Mouse (Mus musculus): ENCODE data around the gene Trim56.

The Trim56 gene

GRCm38 (mm10) chr5:137107670-137108069 lies 8.3 kb downstream of the Trim56 start:
- no peak for DNase-seq

DNA sequence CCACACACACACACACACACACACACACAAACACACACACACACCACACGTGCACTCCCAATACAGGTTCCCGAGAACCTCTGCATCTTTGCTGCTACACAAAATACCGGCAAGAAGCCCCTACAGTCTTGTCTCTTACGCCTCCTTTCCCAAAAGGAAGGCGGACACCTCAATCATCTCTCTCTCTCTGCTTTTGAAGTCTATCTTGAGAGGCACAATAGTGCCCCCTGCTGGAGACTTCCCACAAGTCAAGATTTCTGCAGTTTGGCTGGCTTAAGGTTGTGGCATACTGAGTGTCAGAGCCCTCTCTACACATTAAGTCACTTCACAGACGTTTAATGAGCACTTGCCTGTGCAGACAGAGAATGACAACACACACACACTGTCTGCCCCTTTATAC lies 9.0 kb downstream of the Trim56 start:
- peak; percentile 94 for DNase-seq

DNA sequence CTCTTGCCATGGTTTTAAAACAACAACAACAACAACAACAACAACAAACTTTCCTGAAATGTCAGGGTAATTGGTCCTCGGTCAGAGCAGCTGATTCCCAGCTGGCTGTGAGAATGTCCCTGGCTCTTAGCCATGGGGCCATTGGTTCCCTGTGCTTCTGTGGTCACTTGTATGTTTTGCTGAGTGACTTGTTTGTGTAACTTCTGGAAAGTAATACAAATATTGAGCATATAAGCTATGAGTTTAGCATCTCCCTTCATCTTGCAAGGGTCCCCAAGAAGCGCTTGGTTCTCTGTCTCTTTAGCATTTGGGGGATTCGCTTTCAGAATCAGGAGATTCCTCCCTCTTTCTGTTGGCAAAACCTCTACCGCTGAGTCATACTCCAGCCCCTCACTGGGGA lies 9.6 kb downstream of the Trim56 start:
- peak; percentile 67 for DNase-seq

GRCm38 (mm10) chr5:137103969-137104368 lies 12.0 kb downstream of the Trim56 start:
- no peak for DNase-seq

DNA sequence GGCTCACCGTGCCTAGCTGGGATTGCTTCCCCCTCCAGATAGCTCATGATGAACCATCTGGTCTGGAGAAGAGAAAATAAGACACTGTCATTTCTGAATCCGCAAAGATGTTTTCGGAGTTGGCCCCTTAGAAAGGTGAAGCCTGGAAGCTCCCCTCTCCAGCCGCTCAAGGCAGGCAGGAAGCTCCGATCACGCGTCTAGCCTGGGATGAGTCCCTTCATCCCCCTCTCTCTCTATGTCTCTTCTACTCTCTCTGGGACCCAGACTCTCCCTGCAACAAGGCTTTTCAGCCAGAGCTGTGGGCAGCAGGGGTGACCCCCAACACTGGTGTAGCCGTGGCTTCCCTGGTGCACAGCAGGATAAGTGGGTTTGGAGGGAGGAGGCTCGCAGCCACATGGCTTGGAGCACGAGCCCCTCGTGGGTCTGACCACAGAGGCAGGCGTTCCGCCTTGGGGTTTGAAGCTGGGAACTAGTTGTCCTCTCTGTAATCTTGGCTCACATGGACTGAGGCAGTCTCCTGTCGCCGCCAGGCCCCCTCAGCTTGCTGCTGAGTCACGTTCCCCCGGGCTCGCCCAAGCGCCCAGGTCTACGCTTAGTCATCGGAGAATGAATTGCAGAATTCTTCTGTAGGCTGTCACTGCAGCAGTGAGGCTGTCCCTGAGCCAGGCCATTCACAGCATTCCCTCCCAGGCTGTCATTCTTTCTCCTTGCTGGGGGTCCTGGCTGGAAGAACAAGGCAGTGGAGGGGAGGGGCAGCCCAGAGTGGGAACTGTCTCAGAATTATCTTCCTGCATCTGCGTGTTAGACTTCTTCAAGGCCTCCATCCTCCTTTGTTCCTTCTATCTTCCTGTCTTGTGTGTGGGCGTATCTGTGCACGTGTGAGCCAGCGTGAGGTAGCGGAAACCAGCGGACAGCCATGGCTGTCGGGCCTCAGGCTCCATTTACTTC lies 13.2 kb downstream of the Trim56 start:
- peak; percentile 35 for DNase-seq

- DNase-seq = no peak
Measured at GRCm38 (mm10) chr5:137102078-137102477, 13.9 kb downstream of the Trim56 start.

DNA sequence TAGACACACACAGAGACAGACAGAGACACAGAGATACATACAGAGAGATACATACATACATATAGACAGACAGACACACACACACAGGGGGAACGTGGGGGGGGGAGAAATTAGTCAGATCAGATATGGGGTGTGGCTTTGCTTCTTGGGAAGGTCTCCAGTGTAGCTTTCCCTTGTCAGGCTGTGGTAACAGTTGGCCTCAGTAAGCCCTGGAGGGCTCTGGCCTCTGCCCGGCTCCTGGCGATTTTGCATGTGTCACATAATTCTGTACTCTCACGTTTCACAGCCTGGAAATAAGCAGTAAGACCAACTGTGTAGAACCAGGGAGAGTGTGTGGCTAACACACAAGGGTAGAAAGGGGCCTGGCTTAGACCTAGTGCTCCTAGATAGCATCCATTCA lies 15.3 kb downstream of the Trim56 start:
- DNase-seq = no peak

DNA sequence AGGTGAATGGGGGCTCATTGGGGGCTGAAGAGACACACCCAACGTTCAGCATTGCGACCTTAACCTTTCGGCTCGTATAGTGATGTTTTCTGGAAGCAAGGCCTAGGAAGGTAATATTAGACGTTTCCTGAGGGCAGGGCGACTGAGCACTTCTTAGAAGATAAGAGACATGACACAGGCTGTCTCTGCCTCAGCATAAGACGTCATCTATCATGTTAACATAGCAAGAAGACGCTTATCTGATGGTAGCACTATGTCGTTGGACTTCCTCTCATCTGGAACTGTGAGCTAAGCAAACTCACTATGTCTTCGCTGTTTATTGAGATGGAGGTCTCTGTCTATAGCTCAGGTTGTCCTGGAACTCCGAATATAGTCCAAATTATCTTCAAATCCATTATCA lies 17.6 kb downstream of the Trim56 start:
- DNase-seq = peak; percentile 35

GRCm38 (mm10) chr5:137096037-137096436 lies 20.0 kb downstream of the Trim56 start:
- DNase-seq = peak; percentile 86

DNA sequence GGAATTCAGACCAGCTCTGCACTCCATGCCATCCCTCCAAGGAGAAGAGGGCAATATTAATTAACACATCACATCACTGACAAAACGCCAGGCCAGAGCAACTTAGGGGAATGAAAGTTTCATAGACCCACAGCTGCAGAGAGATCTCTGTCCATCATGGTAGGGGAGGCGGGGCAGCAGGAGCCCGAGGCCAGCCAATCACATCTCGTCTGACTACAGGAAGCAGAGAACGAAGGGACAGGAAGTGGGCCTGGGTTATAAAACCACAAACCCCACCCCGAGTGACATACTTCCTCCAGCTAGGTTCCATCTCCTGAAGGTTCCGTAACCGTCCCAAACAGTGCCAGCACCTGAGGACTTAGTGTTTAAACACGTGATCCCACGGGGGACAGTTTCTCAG lies 20.9 kb downstream of the Trim56 start:
- no peak for DNase-seq

DNA sequence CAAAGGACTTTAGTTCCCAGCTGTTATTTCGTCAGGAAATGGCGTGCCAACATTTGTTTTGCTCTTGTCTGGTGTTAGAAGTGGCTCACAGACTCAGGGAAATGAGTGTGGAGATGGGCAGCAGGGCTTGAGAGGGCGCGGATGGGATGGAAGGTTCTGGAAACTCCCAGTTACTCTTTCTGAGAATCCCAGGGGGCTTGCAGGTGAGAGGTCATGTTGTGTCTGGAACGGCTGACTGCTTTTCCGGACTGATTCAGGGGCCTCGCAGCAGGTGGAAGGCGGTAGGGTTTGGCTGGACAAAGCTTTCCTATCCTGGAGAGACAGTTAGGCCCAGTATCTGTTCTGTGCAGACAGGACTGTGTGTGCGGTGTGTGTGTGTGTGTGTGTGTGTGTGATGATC lies 22.3 kb downstream of the Trim56 start:
- DNase-seq = no peak

GRCm38 (mm10) chr5:137091560-137091959 lies 24.4 kb downstream of the Trim56 start:
- DNase-seq = no peak

GRCm38 (mm10) chr5:137090870-137091269 lies 25.1 kb downstream of the Trim56 start:
- no peak for DNase-seq

DNA sequence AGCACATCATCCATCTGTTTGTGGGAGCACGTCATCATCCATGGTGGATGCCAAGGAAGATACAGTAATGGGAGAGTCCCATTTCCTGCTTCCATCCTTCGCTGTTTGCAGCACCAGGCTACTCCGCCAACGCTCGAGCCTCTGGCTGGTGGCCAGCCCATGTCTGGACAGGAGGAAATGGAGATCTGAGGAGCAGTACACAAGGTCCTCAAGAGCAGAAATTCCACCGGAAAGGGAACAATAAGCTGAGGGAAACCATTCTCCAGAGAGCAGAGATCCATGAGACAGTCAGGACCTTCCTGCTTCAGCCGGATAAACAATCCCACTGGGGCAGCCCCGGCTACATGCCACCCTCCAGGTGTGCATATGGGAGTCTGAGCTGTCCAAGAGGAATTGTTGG lies 28.6 kb downstream of the Trim56 start:
- peak; percentile 93 for DNase-seq

GRCm38 (mm10) chr5:137085731-137086130 lies 30.3 kb downstream of the Trim56 start:
- DNase-seq = no peak

GRCm38 (mm10) chr5:137085021-137085420 lies 31.0 kb downstream of the Trim56 start:
- no peak for DNase-seq

DNA sequence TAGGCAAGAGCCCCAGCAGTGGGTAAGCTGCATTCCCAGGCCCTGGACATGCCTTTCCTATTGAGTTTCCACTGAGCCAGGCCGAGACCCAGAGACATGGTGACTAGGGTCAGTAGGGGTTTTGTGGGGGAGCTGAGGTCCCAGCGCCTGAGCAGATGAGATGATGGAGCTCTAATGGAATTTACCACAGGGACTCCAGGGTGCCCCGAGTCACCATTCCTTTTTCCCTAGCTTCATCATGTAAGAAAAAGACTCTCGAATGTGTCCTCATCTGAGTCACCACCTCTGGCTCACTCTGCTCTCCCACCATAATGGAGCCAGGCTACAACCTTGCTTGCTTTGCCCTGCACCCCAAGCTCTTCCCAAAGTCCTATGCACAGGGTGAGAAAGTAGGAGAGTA lies 33.0 kb downstream of the Trim56 start:
- DNase-seq = no peak

DNA sequence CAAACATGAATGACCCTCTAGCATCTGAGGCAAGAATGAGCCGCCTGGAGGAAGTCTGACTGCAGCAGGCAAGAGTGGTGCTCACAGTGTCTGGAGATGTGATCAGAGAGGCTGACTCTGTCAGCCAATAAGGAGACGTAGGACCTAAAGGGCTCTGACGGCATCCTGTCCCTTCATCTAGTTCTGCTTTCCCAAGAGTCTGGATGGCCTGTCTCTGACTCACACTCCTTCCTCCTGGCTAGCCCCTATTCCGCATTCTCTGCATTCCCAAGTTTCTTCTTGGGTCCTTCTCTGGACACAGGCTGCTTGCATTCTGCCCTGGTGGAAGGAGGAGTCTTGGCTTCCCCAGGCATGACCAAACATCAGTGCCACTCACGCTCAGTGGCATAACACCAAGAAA lies 36.2 kb downstream of the Trim56 start:
- peak; percentile 84 for DNase-seq

- peak; percentile 45 for DNase-seq
Measured at GRCm38 (mm10) chr5:137078616-137079015, 37.4 kb downstream of the Trim56 start.

GRCm38 (mm10) chr5:137078041-137078440 lies 38.0 kb downstream of the Trim56 start:
- DNase-seq = peak; percentile 71

DNA sequence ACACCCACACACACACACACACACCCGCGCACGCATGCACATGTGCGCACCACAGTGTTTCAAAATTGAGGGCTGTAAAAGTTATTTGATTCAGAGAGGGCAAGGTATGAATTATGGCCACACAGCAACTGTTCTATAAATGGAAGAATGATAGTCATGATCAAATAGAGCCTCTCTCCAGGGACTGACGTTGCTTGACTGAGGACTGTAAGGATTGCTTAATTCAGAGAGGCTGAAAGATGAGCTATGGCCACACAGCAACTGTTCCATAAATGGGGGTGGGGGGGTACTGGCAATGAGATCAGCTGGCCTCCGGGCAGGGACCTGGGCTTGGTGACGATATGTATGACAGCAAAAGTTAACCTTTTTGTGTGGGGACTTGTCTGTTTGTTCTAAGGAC lies 38.8 kb downstream of the Trim56 start:
- no peak for DNase-seq

GRCm38 (mm10) chr5:137076191-137076930 lies 39.6 kb downstream of the Trim56 start:
- DNase-seq = peak; percentile 77

- DNase-seq = peak; percentile 38
Measured at GRCm38 (mm10) chr5:137075726-137076125, 40.3 kb downstream of the Trim56 start.

- DNase-seq = peak; percentile 71
Measured at GRCm38 (mm10) chr5:137074191-137074651, 41.8 kb downstream of the Trim56 start.
